Mouse (Mus musculus) E14TG2a.4 (cell line): ENCODE measurements around the gene Tmem121b.

ENCODE experiments used
- CTCF ChIP-seq: conservative IDR thresholded peaks from 2 replicates; pipeline ENCODE4 v1.5.1; 2014; ENCODE audit warnings: low read length
- NANOG ChIP-seq: IDR thresholded peaks from 2 replicates; pipeline ENCODE4 v1.6.1; 2014; ENCODE audit warnings: borderline replicate concordance, low read length, mixed read lengths
- POU5F1 ChIP-seq: IDR thresholded peaks from 2 replicates; pipeline ENCODE4 v1.6.1; 2014; ENCODE audit warnings: low read length, borderline replicate concordance

- TF ChIP-seq CTCF (no peak), POU5F1 (no peak), NANOG (no peak)
These were observed 17.6 kb upstream of the Tmem121b start for GRCm38 (mm10) chr6:120511212-120511611.
